Mouse (Mus musculus) natural killer cell, adult 2 months (primary cell): ENCODE data around the gene Mertk.

Experiments used
- DNase-seq, 2 experiments: peaks; one replicate each; pipeline ENCODE4 v3.0.0; 2022; ENCODE audit warnings: low spot score in 2 of 2

The Mertk gene

GRCm38 (mm10) chr2:128768545-128769247 lies 69.9 kb downstream of the Mertk start:
- DNase-seq, result no peak

GRCm38 (mm10) chr2:128770557-128770956 lies 71.8 kb downstream of the Mertk start:
- no peak for DNase-seq

GRCm38 (mm10) chr2:128771048-128771447 lies 72.3 kb downstream of the Mertk start:
- no peak for DNase-seq

GRCm38 (mm10) chr2:128771750-128772338 lies 73.1 kb downstream of the Mertk start:
- DNase-seq, result no peak

GRCm38 (mm10) chr2:128782231-128782630 lies 83.5 kb downstream of the Mertk start:
- DNase-seq, result no peak

- no peak for DNase-seq
Measured at GRCm38 (mm10) chr2:128783660-128784345, 85.0 kb downstream of the Mertk start.

GRCm38 (mm10) chr2:128784814-128785213 lies 86.1 kb downstream of the Mertk start:
- DNase-seq, result no peak

GRCm38 (mm10) chr2:128786341-128786740 lies 87.6 kb downstream of the Mertk start:
- no peak for DNase-seq

- no peak for DNase-seq
Measured at GRCm38 (mm10) chr2:128786795-128787194, 88.0 kb downstream of the Mertk start.

- DNase-seq, result no peak
Measured at GRCm38 (mm10) chr2:128787805-128788204, 89.0 kb downstream of the Mertk start.

- no peak for DNase-seq
Measured at GRCm38 (mm10) chr2:128790875-128791614, 92.3 kb downstream of the Mertk start.

- no peak for DNase-seq
Measured at GRCm38 (mm10) chr2:128793958-128794357, 95.2 kb downstream of the Mertk start.

- no peak for DNase-seq
Measured at GRCm38 (mm10) chr2:128796463-128796862, 97.7 kb downstream of the Mertk start.

GRCm38 (mm10) chr2:128803441-128803840 lies 104.7 kb downstream of the Mertk start:
- no peak for DNase-seq

- no peak for DNase-seq
Measured at GRCm38 (mm10) chr2:128805341-128805740, 106.6 kb downstream of the Mertk start.

GRCm38 (mm10) chr2:128806561-128806960 lies 107.8 kb downstream of the Mertk start:
- no peak for DNase-seq

- no peak for DNase-seq
Measured at GRCm38 (mm10) chr2:128812761-128813160, 114.0 kb downstream of the Mertk start.

GRCm38 (mm10) chr2:128816311-128816710 lies 117.6 kb downstream of the Mertk start:
- DNase-seq, result no peak

- DNase-seq, result no peak
Measured at GRCm38 (mm10) chr2:128816916-128817315, 118.2 kb downstream of the Mertk start.

GRCm38 (mm10) chr2:128817387-128817785 lies 118.6 kb downstream of the Mertk start:
- DNase-seq, result no peak

- peak; percentile 95 to 96 for DNase-seq
Measured at GRCm38 (mm10) chr2:128817786-128818681, 119.3 kb downstream of the Mertk start, which contains the start of gene Tmem87b. Gene Tmem87b (plus strand): TSS chr2:128818118.
